Mouse (Mus musculus): ENCODE data around the gene Krtap19-2. TPM values are rescaled to one million over a fixed set of nuclear protein-coding genes. Genes with fewer than 3 reads are reported as not detected.

Krtap19-2 gene
- not detected in 2 replicates for polyA plus RNA-seq (2014; fragmentation: Nextera tagmentation; extraction: Ambion mirVana)

DNA sequence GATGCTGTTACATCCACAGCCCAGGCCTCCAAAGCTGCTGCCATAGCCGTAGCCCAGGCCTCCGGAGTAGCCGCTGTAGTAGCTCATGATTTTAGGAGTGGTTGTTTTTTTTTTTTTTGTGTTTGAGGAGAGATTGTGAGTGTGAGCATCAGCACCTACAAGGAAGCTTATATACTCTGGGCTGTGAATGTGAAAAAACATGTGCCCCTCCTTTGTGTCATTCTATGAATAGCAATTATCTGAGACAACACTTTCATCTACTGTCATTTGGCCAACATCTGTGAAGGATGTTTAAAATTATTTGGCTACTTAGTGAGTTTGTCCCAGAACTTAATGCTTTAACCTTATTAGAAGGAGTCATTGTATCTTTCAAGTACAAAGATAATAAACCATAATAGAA is at the start of gene Krtap19-2:
TSS of gene Krtap19-2 (minus strand) at position 101 of the 400 bp plus-strand sequence.
- ATAC-seq (ENCODE audit: low FRiP score): no peak
- no peak within 1 kb of the TSS for H3K9ac ChIP-seq
- no peak within 1 kb of the TSS for H3K4me3 ChIP-seq (replicated peaks; ENCODE audit: low read length)
- no peaks in the 10 kb centered on the region for H3K27me3 ChIP-seq (ENCODE audit: control insufficient read depth, insufficient read depth, low read length)
- 99% methylated on average over 3 of the region's 3 CpGs for WGBS
- H3K4me2 ChIP-seq (replicated peaks): no peak within 1 kb of the TSS
- H3K4me1 ChIP-seq (replicated peaks; ENCODE audit: control insufficient read depth, insufficient read depth, low read length): no peaks in the 10 kb centered on the region
- no peak for DNase-seq (ENCODE audit: low spot score)
- no peak within 1 kb of the TSS for H3K27ac ChIP-seq
- H3K36me3 ChIP-seq (replicated peaks; ENCODE audit: control insufficient read depth, insufficient read depth): no peaks in the 10 kb centered on the region
- H3K9me3 ChIP-seq (ENCODE audit: control insufficient read depth, low read length): no peaks in the 10 kb centered on the region

DNA sequence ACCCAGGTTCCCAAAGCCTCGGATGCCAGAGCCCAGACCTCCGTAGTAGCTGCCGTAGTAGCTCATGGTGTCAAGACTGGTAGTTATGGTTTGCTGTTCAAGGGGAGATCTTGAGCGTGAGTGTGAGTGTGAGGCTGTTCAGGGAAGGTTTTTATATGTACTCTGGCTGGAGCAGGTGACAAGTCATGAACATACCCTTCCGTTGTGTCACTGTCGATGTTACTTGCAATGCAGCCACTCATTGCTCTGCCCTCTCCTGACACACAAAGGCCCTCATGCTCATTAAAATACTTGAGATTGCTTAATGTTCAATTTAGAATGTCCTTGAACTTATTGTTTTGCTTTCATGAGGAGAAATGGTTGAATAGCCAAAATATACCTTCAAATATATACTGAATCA is 22.3 kb upstream of the Krtap19-2 start, which contains the start of gene Krtap19-5:
TSS of gene Krtap19-5 (minus strand) at position 101 of the 400 bp plus-strand sequence.
- H3K9ac ChIP-seq: no peak within 1 kb of the TSS
- DNase-seq (ENCODE audit: low spot score) (no peak), ATAC-seq (ENCODE audit: low FRiP score) (no peak)
- H3K9me3 ChIP-seq (ENCODE audit: control insufficient read depth, low read length): no peaks in the 10 kb centered on the region
- H3K36me3 ChIP-seq (replicated peaks; ENCODE audit: control insufficient read depth, insufficient read depth): no peaks in the 10 kb centered on the region
- H3K4me1 ChIP-seq (replicated peaks; ENCODE audit: control insufficient read depth, insufficient read depth, low read length): no peaks in the 10 kb centered on the region
- no peak within 1 kb of the TSS for H3K4me2 ChIP-seq (replicated peaks)
- no peaks in the 10 kb centered on the region for H3K27me3 ChIP-seq (ENCODE audit: control insufficient read depth, insufficient read depth, low read length)
- no peak within 1 kb of the TSS for H3K27ac ChIP-seq
- no peak within 1 kb of the TSS for H3K4me3 ChIP-seq (replicated peaks; ENCODE audit: low read length)
- WGBS: 96% methylated on average over 6 of the region's 6 CpGs

DNA sequence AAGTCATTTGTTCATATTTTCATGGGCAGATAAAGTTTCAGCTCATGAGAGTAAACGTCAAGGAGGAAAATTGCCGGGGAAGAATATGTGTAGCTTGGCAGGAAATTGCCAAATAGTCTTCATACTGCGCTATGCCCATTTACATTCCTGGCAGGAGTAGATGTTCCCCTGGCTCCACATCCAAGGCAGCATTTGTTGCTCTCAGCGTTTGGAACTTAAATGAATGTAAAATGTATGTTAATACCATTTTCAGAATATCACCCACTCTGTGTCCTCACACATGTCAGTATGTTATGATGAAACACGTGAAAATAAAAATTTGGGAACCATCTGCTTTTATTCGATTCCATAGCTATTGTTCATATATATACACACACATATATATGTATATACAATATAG is 12.8 kb upstream of the Krtap19-2 start:
- ATAC-seq (ENCODE audit: low FRiP score) (no peak), DNase-seq (ENCODE audit: low spot score) (no peak)
- no peaks in the 10 kb centered on the region for H3K36me3 ChIP-seq (replicated peaks; ENCODE audit: control insufficient read depth, insufficient read depth)
- H3K27ac ChIP-seq: no peak overlapping the region
- no peaks in the 10 kb centered on the region for H3K9me3 ChIP-seq (ENCODE audit: control insufficient read depth, low read length)
- WGBS: 89% methylated on average over 6 of the region's 6 CpGs
- H3K4me3 ChIP-seq (replicated peaks; ENCODE audit: low read length): no peak overlapping the region
- H3K27me3 ChIP-seq (ENCODE audit: control insufficient read depth, insufficient read depth, low read length): no peaks in the 10 kb centered on the region
- no peak overlapping the region for H3K9ac ChIP-seq
- no peaks in the 10 kb centered on the region for H3K4me1 ChIP-seq (replicated peaks; ENCODE audit: control insufficient read depth, insufficient read depth, low read length)
- H3K4me2 ChIP-seq (replicated peaks): no peak overlapping the region

DNA sequence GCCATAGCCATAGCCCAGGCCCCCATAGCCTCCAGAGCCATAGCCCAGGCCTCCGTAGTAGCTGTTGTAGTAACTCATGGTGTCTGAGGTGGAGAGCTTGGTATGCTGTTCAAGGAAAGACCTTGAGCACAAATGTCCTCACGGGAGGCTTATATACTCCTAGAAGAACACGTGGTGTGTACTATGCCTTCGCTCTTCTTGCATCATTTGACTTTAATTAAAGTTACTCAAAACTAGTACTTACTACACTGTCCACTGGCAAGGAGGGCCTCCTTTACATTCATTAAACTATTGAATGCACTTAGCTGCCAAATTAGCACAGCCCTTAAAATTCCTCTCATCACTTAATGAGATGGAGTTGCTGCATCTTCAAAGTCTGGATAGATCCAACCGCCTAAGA is 10.9 kb upstream of the Krtap19-2 start, which contains the start of gene Krtap19-4:
TSS of gene Krtap19-4 (minus strand) at position 101 of the 400 bp plus-strand sequence.
- H3K27me3 ChIP-seq (ENCODE audit: control insufficient read depth, insufficient read depth, low read length): no peaks in the 10 kb centered on the region
- no peaks in the 10 kb centered on the region for H3K9me3 ChIP-seq (ENCODE audit: control insufficient read depth, low read length)
- WGBS: 92% methylated on average over 5 of the region's 5 CpGs
- H3K4me3 ChIP-seq (replicated peaks; ENCODE audit: low read length): no peak within 1 kb of the TSS
- no peaks in the 10 kb centered on the region for H3K4me1 ChIP-seq (replicated peaks; ENCODE audit: control insufficient read depth, insufficient read depth, low read length)
- H3K27ac ChIP-seq: no peak within 1 kb of the TSS
- ATAC-seq (ENCODE audit: low FRiP score): no peak
- DNase-seq (ENCODE audit: low spot score): no peak
- H3K36me3 ChIP-seq (replicated peaks; ENCODE audit: control insufficient read depth, insufficient read depth): no peaks in the 10 kb centered on the region
- no peak within 1 kb of the TSS for H3K4me2 ChIP-seq (replicated peaks)
- H3K9ac ChIP-seq: no peak within 1 kb of the TSS

DNA sequence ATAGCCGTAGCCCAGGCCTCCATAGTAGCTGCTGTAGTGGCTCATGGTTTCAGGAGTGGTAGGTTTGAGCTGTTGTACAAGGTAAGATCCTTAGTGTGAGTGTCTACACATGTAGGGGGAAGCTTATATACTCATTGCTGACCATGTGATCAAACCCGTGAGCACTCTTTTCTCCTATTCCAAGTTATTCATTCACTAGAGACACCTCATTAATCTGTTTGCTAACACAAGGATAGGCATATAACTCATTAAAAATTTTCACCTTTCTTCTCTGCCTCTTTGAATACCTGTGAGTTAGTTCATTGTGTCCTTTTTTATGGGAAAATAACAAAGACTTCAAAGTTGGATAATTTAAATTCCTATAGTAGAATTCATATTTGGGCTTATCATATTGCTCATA is 3.9 kb upstream of the Krtap19-2 start, which contains the start of gene Krtap19-3:
TSS of gene Krtap19-3 (minus strand) at position 101 of the 400 bp plus-strand sequence.
- Histone ChIP-seq H3K36me3 (replicated peaks; ENCODE audit: control insufficient read depth, insufficient read depth) (no peaks in the 10 kb centered on the region), H3K27me3 (ENCODE audit: control insufficient read depth, insufficient read depth, low read length) (no peaks in the 10 kb centered on the region), H3K4me1 (replicated peaks; ENCODE audit: control insufficient read depth, insufficient read depth, low read length) (no peaks in the 10 kb centered on the region), H3K9me3 (ENCODE audit: control insufficient read depth, low read length) (no peaks in the 10 kb centered on the region), H3K27ac (no peak within 1 kb of the TSS), H3K4me2 (replicated peaks) (no peak within 1 kb of the TSS), H3K4me3 (replicated peaks; ENCODE audit: low read length) (no peak within 1 kb of the TSS), H3K9ac (no peak within 1 kb of the TSS)
- DNase-seq (ENCODE audit: low spot score): no peak
- ATAC-seq (ENCODE audit: low FRiP score): no peak
- WGBS: 96% methylated on average over 2 of the region's 2 CpGs

DNA sequence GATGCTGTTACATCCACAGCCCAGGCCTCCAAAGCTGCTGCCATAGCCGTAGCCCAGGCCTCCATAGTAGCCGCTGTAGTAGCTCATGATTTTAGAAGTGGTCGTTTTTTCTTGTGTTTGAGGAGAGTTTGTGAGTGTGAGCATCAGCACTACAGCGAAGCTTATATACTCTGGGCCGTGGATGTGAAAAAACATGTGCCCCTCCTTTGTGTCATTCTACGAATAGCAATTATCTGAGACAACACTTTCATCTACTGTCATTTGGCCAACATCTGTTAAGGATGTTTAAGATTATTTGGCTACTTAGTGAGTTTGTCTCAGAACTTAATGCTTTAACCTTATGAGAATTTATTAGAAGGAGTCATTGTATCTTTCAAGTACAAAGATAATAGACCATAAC is 4.8 kb downstream of the Krtap19-2 start, which contains the start of gene Krtap19-1:
TSS of gene Krtap19-1 (minus strand) at position 101 of the 400 bp plus-strand sequence.
- DNase-seq (ENCODE audit: low spot score): no peak
- H3K4me2 ChIP-seq (replicated peaks): no peak within 1 kb of the TSS
- no peak within 1 kb of the TSS for H3K27ac ChIP-seq
- no peaks in the 10 kb centered on the region for H3K4me1 ChIP-seq (replicated peaks; ENCODE audit: control insufficient read depth, insufficient read depth, low read length)
- 91% methylated on average over 6 of the region's 6 CpGs for whole genome bisulfite sequencing
- no peaks in the 10 kb centered on the region for H3K27me3 ChIP-seq (ENCODE audit: control insufficient read depth, insufficient read depth, low read length)
- no peak for ATAC-seq (ENCODE audit: low FRiP score)
- no peaks in the 10 kb centered on the region for H3K36me3 ChIP-seq (replicated peaks; ENCODE audit: control insufficient read depth, insufficient read depth)
- no peak within 1 kb of the TSS for H3K9ac ChIP-seq
- no peaks in the 10 kb centered on the region for H3K9me3 ChIP-seq (ENCODE audit: control insufficient read depth, low read length)
- no peak within 1 kb of the TSS for H3K4me3 ChIP-seq (replicated peaks; ENCODE audit: low read length)

DNA sequence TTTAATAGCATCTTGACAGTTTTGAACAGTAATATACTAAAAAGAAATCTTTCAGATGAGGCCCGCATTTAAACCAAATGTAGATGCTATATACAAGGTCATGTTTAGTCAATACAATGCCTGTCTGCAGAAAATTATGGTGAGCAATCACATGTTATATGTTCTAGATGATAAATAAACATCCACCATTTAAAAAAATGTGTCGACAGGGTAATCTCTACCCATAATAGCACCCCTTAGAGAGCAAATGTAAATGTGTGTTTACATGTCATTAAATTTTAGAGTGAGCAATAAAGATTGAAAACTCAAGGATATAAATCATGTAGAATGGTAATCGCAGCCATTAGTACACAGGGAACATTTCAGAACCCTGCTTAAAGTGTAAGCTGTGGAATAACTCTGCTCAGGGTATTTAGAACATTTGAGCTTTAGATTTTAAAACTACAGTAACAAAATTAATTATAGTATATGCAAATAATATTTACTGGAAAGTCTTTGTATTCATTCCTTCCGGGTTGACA is 9.1 kb downstream of the Krtap19-2 start:
- no peak overlapping the region for H3K4me3 ChIP-seq (replicated peaks; ENCODE audit: low read length)
- 84% methylated on average over 4 of the region's 4 CpGs for WGBS
- no peaks in the 10 kb centered on the region for H3K9me3 ChIP-seq (ENCODE audit: control insufficient read depth, low read length)
- H3K27ac ChIP-seq: no peak overlapping the region
- no peak overlapping the region for H3K4me2 ChIP-seq (replicated peaks)
- no peaks in the 10 kb centered on the region for H3K36me3 ChIP-seq (replicated peaks; ENCODE audit: control insufficient read depth, insufficient read depth)
- no peak overlapping the region for H3K9ac ChIP-seq
- no peaks in the 10 kb centered on the region for H3K4me1 ChIP-seq (replicated peaks; ENCODE audit: control insufficient read depth, insufficient read depth, low read length)
- no peak for DNase-seq (ENCODE audit: low spot score)
- no peak for ATAC-seq (ENCODE audit: low FRiP score)
- no peaks in the 10 kb centered on the region for H3K27me3 ChIP-seq (ENCODE audit: control insufficient read depth, insufficient read depth, low read length)

DNA sequence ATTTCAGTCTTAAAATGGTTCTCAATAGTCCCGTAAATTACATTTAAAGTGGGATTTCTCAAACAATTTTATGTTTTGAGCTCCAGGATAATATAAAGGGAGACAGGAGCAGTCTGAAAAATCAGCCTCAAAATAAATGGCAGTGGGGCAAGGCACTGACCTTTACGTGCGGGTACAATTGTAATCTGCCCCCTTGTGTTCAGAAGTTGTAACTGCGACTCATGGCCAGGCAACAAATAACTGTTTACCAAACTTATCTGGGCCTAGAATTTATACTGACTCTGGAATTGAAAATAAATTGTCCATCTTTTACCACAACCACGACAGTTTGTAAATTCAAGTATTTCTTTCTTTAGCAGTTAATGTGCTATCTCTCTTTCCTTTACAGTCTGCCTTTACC is 22.6 kb downstream of the Krtap19-2 start:
- no peaks in the 10 kb centered on the region for H3K36me3 ChIP-seq (replicated peaks; ENCODE audit: control insufficient read depth, insufficient read depth)
- no peak overlapping the region for H3K4me2 ChIP-seq (replicated peaks)
- no peaks in the 10 kb centered on the region for H3K27me3 ChIP-seq (ENCODE audit: control insufficient read depth, insufficient read depth, low read length)
- ATAC-seq (ENCODE audit: low FRiP score) (no peak), DNase-seq (ENCODE audit: low spot score) (peak; percentile 48)
- no peak overlapping the region for H3K27ac ChIP-seq
- no peaks in the 10 kb centered on the region for H3K9me3 ChIP-seq (ENCODE audit: control insufficient read depth, low read length)
- 10% methylated on average over 5 of the region's 5 CpGs for WGBS
- H3K4me1 ChIP-seq (replicated peaks; ENCODE audit: control insufficient read depth, insufficient read depth, low read length): no peaks in the 10 kb centered on the region
- H3K4me3 ChIP-seq (replicated peaks; ENCODE audit: low read length): no peak overlapping the region
- H3K9ac ChIP-seq: no peak overlapping the region

DNA sequence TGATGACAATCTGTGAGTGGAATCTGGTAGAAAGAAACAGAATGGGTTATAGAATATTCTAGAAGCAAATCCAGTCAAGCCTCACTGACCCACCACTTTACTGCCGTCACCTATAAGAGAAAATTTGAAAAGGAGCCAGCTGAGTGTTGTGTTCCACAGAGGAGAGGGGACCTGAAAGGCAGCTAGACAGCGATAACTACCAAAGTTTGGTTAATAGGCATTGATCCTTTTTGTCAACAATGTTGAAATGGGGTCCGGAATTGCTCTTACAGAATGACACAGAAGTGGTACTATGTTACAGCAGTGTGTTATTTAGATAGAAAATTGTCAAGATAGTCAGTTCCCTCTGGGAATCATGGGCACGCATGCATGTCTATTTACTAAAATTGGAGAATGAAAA is 25.5 kb downstream of the Krtap19-2 start:
- ATAC-seq (ENCODE audit: low FRiP score): no peak
- no peak for DNase-seq (ENCODE audit: low spot score)
- Histone ChIP-seq H3K9ac (no peak overlapping the region), H3K4me2 (replicated peaks) (no peak overlapping the region), H3K27me3 (ENCODE audit: control insufficient read depth, insufficient read depth, low read length) (no peaks in the 10 kb centered on the region), H3K36me3 (replicated peaks; ENCODE audit: control insufficient read depth, insufficient read depth) (no peaks in the 10 kb centered on the region), H3K4me1 (replicated peaks; ENCODE audit: control insufficient read depth, insufficient read depth, low read length) (no peaks in the 10 kb centered on the region), H3K4me3 (replicated peaks; ENCODE audit: low read length) (no peak overlapping the region), H3K27ac (no peak overlapping the region), H3K9me3 (ENCODE audit: control insufficient read depth, low read length) (no peaks in the 10 kb centered on the region)
- WGBS: 92% methylated on average over 4 of the region's 4 CpGs

DNA sequence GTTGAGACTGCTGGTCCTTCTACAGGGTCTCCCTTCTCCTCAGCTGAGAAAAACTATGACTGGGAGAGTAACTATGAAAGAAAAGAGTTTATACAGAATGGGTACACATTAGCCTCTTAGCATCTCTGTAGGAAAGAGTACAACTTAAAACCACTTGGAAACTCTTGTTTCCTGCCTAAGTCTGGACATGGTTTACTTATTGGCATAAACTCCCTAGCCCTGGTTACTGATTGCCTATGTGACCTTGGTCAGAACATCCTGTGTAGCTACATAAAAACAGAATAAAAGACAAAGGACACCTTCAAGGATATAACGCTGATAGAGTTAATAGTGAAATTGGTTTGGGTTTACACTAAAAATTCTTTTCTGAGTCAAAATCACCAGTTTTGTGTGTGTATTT is 26.7 kb downstream of the Krtap19-2 start:
- Histone ChIP-seq H3K4me1 (replicated peaks; ENCODE audit: control insufficient read depth, insufficient read depth, low read length) (no peaks in the 10 kb centered on the region), H3K36me3 (replicated peaks; ENCODE audit: control insufficient read depth, insufficient read depth) (no peaks in the 10 kb centered on the region), H3K4me2 (replicated peaks) (no peak overlapping the region), H3K27ac (no peak overlapping the region), H3K9me3 (ENCODE audit: control insufficient read depth, low read length) (no peaks in the 10 kb centered on the region), H3K27me3 (ENCODE audit: control insufficient read depth, insufficient read depth, low read length) (no peaks in the 10 kb centered on the region), H3K9ac (no peak overlapping the region), H3K4me3 (replicated peaks; ENCODE audit: low read length) (no peak overlapping the region)
- ATAC-seq (ENCODE audit: low FRiP score) (no peak), DNase-seq (ENCODE audit: low spot score) (no peak)
- WGBS: 98% methylated on average over 1 of the region's 1 CpGs
